Mouse (Mus musculus) monocyte, adult 2 months (primary cell): Measurements from ENCODE around the gene Lrp4.

Source experiments
- DNase-seq, 2 experiments: peaks; one replicate each; pipeline ENCODE4 v3.0.0; 2022; ENCODE audit warnings: low spot score in 2 of 2, low read depth in 1 of 2

Lrp4 gene

GRCm38 (mm10) chr2:91453231-91454075, 3.9 kb upstream of the Lrp4 start:
- no peak for DNase-seq

- no peak for DNase-seq
Measured at GRCm38 (mm10) chr2:91454434-91454833, 2.9 kb upstream of the Lrp4 start.

DNA sequence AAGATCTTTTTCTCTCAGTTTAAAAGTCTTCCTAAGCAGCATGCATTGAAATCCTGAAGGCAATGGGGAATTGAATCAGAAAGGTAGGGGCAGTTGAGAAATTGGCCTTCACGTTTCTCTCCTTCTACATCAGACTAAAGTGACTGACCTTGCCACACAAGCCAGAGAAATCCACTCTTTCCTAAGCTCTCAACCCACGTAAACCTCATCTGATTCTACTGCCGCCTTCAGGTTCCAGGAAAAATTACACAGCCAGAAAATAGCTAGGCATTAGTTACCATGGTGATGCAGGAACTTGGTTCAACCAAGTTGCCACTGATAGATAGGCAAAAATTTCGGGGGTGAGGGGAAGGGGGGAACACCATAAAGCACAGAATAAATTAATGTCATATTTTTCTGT, 1.5 kb upstream of the Lrp4 start:
- no peak for DNase-seq

DNA sequence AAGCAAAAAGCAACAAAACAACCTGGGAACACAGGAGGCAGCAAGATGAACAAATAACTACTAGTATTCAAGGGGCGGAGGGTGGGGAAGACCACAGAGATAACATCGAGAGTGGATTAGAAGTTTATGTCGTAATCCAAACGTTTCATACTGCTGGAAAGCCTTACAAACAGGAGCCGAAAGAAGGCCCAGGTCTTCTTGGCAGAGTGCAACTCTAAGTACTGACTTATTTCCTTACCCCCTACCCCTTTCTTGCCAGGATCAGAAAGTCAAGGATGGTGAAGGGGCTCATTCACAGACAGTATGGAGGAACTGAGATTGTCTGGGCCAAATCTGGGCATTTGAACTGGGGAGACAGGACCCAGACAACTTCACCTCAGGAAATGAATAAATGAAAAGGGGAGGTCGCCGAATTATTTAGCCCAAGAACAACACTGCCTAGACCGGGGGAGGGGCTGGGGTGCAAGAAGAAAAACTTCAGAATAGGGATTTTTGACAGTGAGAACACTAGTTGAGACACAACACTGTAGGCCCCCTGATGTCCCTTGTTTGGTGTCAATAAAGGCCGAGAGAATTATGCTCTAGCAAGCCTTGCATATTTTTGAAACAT, 715 bp upstream of the Lrp4 start:
- no peak for DNase-seq

- DNase-seq, result no peak
Measured at GRCm38 (mm10) chr2:91457656-91458251, 443 bp downstream of the Lrp4 start.

DNA sequence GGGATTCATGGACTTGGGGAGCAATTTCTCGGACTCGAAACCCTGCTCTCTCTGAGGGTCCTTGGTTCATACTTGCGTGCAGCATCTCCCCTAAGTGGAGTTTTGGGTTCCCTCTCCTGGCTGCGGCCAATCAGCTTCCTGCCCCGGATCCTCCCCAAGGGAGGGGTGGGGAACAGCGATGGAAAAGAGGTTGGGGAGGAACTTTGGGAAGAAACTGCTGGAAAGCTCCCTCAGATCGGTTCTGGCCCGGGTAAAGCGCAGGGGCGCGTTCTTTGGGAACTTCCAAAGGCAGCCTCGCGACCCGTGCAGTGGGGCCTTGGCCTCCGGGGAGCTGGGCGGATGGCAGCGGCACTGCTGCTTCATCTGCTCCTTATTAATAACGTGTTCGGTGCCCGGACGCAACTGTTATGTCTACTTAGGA, 951 bp downstream of the Lrp4 start:
- no peak for DNase-seq

DNA sequence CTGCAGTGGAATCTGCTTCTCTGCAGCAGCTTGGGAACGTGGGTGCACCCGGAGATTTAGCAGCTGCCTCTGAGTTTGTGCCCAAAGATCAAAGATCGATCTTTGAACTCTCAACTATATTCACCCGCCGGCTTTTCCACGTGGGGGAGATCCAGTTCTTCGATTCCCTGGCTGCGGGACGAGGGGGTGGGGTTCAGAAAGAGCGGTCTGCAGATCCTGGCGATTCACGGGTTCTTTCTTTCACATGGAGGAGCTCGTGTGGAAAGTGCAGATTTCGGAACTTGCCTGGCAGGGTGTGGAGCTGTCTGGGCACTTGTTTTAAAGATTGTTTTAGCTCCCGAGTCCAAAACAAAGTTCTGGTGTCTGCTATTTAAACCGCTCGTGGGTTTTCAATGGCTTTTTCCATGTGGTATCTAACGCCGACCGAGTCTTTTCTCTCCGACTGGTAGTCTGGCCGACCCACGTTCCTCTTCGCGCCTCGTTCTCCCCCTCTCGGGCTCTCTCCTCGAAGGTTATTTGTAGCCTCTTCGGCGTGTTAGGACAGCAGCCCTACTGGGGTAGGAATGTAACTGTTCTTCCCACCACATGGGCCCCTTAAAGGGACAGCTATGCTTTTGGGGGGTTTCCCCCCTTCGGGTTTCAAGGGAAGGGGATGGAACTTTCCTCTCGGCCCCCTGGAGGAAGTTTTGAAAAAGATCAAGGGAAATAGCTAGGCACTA, 1.5 kb downstream of the Lrp4 start:
- DNase-seq, result no peak

- DNase-seq, result no peak
Measured at GRCm38 (mm10) chr2:91460076-91460475, 2.8 kb downstream of the Lrp4 start.

DNA sequence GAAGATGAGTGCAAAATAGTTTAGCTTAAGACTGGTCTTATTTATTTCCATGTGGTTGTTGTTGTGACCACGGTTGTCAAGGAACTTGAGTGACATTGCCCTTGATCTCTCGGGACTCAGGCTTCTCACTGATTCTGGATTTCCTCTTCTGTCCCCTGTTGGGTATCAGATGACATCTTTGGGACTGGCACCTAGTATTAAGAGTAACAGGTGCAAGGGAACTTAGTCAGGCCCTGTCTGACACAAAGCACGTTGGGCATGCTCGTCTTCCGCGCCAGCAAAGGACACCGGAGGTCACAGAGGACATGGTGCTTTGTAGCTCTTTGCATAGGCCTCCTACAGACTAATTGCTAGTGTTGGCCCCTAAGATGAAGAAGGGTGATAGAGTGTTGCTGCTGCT, 3.5 kb downstream of the Lrp4 start:
- DNase-seq, result no peak

DNA sequence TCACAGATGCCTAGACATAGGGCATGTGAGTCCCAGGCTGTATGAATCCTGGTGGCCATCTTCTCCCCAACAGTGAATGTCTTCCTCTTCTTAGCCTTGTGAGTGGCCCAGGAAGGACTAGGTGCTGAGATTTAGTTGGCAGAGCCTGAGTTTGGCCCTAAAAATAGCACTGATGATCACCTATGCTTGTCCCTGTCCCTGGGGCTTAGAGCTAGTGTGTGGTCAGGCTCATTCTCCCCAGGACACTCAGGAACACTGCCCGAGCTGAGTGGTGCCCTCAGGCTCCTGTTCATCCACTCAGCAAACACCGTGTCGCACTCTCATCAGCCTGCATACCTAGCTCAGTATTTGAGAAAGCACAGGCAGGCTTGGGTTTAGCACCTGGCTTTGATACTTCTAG, 4.0 kb downstream of the Lrp4 start:
- DNase-seq, result no peak

- no peak for DNase-seq
Measured at GRCm38 (mm10) chr2:91462196-91462595, 4.9 kb downstream of the Lrp4 start.

GRCm38 (mm10) chr2:91462681-91463080, 5.4 kb downstream of the Lrp4 start:
- DNase-seq, result no peak

DNA sequence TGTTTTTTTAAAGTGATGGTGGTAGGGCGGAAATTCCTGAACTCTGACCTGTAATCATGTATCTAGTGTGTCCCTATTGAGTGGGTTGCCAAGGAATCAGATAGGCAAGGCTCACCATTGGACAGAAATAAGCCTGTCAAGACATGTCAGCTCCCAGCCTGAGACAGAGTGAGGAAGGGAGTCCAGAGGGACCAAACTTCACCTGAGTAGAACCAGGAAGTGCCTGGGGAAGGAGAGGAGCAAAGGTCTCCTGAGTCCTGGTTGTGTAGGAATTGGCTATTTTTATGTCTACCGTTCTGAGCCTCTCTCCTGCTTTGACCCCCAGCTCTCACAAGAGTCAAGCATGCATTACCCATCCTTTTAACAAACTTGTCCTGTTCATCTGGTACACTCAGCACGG, 8.6 kb downstream of the Lrp4 start:
- DNase-seq, result no peak

DNA sequence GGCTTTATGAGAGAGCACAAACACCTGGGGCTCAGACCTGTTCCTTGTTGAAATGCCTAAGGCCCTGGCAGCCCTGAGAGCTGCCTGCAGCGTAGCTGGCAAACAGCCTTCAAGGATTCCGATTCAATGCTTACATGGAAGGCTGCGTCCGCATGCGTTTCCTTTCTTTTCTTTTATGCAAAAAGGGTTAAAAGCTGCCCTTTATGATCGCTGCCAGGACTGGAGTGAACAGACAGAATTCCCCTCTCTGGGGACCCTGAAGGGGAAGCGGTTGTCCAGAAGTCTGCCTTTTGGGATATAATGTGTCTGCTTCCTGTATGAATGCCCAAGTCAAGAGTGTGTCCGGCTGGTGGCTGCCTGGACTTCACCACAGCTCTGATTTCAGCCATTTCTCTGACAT, 10.3 kb downstream of the Lrp4 start:
- no peak for DNase-seq

GRCm38 (mm10) chr2:91470055-91470647, 12.8 kb downstream of the Lrp4 start:
- DNase-seq, result no peak

DNA sequence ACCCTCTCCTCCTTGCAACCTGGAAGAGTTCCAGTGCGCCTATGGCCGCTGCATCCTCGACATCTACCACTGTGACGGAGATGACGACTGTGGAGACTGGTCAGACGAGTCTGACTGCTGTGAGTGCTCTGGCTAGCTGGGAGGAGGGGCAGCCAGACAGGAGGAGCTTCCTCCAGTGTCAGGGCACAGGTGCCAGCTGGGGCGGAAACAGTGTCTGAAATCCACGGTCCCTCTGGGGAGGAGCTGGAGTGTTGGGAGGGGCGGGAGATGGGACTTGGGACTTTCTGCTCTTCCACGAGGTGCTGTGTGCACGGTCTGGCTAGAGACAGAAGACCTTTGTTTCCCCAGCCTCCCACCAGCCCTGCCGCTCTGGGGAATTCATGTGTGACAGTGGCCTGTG, 17.0 kb downstream of the Lrp4 start:
- DNase-seq, result no peak

DNA sequence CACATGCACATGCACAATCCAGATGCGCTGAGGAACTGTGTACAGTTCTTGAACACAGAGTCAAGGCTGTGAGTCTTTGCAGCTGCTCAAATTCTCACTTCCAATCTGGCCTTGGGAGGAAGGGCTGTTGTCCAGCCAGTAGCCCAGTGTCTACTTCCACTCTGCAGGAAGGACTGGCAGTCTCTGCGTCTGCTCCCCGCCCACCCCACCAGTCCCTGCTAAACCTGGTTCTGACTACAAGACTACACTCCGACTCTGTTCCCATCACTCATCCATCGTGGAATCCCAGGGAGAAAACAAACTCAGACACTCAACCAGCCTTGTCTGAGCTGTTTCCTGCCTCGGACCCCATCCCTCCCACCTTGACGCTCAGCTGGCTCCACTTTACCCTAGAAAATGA, 18.5 kb downstream of the Lrp4 start:
- no peak for DNase-seq

GRCm38 (mm10) chr2:91476251-91476661, 18.9 kb downstream of the Lrp4 start:
- peak; percentile 51 to 54 for DNase-seq

DNA sequence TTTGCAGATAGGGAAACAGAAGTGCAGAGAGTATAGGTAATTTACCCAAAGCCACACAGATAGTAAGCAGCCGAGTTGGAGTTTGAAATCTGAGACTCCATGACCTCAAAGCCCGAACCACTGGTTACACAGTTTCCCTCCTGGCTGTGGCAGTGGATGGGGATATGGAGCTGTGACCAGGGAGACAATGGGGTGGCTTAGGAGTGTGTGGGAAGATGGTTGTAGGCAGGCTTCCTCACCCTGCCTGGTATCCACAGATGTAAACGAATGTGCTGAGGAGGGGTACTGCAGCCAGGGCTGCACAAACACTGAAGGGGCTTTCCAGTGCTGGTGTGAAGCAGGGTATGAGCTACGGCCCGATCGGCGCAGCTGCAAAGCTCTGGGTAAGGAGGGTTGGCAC, 19.5 kb downstream of the Lrp4 start:
- no peak for DNase-seq

- no peak for DNase-seq
Measured at GRCm38 (mm10) chr2:91480399-91480801, 23.1 kb downstream of the Lrp4 start.

DNA sequence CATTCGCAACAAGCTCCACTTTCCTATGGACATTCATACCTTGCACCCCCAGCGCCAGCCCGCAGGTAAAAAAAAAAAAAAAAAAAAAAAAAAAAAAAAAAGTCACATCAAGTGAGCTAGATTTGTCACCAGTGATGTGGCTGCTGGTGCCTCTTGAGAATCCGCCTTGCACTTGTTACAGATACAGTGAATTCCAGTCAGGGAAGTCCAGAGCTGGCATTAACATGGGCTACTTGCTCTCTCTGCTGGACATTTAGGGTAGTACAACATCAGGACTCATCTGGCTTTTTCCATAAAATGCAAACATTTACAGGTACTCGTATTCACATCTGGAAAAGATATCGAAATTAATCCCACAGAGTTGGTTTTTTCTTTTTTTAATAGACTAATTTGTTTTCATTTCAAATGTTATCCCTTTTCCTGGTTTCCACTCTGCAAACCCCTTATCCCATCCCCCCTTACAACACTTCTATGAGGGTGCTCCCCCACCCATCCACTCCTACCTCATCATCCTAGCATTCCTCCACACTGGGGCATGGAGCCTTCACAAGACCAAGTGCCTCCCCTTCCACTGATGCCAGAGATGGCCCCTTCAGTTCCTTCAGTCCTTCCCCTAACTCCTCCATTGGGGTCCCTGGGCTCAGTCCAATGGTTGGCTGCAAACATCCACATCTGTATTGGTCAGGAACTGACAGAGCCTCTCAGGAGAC, 23.6 kb downstream of the Lrp4 start:
- DNase-seq, result no peak
